Mouse (Mus musculus) heart, adult 2 months (tissue): Measurements from ENCODE around the gene Amotl1. TPM values are rescaled to one million over a fixed set of nuclear protein-coding genes. Genes with fewer than 3 reads are reported as not detected.

Source experiments
- DNase-seq, 2 experiments: peaks; one replicate each; pipeline ENCODE4 v3.0.0; 2021
- H3K27ac ChIP-seq: fragments of 200-600 bp; 2 replicates; pipeline ENCODE4 v1.8.1; 2022
- H3K27me3 ChIP-seq: fragments of 200-500 bp; 2 replicates; pipeline ENCODE4 v1.6.1; 2012; ENCODE audit warnings: mild to moderate bottlenecking, low read length, inconsistent platforms, mixed read lengths; ENCODE audit not compliant: control insufficient read depth, insufficient read depth
- H3K36me3 ChIP-seq: fragments of 200-500 bp; 2 replicates; pipeline ENCODE4 v1.6.1; 2012; ENCODE audit warnings: low read length, inconsistent platforms; ENCODE audit not compliant: control insufficient read depth, insufficient read depth
- H3K4me1 ChIP-seq: fragments of 200-500 bp; 2 replicates; pipeline ENCODE4 v1.6.1; 2011; ENCODE audit warnings: low read length; ENCODE audit not compliant: control insufficient read depth, insufficient read depth
- H3K4me3 ChIP-seq: fragments of 200-600 bp; 2 replicates; pipeline ENCODE4 v1.8.1; 2022
- H3K79me2 ChIP-seq: fragments of 200-500 bp; replicated peaks from 2 replicates; pipeline ENCODE4 v1.6.1; 2012; ENCODE audit warnings: mild to moderate bottlenecking, inconsistent platforms, low read length, moderate library complexity, mixed read lengths; ENCODE audit not compliant: control insufficient read depth, insufficient read depth
- H3K9ac ChIP-seq: fragments of 200-500 bp; 2 replicates; pipeline ENCODE4 v1.6.1; 2012; ENCODE audit warnings: low read depth, mild to moderate bottlenecking, control low read depth, inconsistent platforms, low read length, mixed read lengths
- CTCF ChIP-seq: fragments of 200-600 bp; IDR thresholded peaks from 2 replicates; pipeline ENCODE4 v1.8.1; 2022; ENCODE audit warnings: antibody characterized with exemption, mild to moderate bottlenecking, moderate library complexity
- EP300 ChIP-seq: fragments of 200-500 bp; IDR thresholded peaks from 2 replicates; pipeline ENCODE4 v1.6.1; 2011; ENCODE audit warnings: low read depth, low read length, control low read depth; ENCODE audit not compliant: insufficient read depth
- POLR2A ChIP-seq: fragments of 200-500 bp; IDR thresholded peaks from 2 replicates; pipeline ENCODE4 v1.6.1; 2011; ENCODE audit warnings: mild to moderate bottlenecking, low read depth, low read length, control low read depth; ENCODE audit not compliant: insufficient read depth
- WGBS: fragments of 180-500 bp; shearing (Covaris S2); methylation state at CpG from one replicate; pipeline ENCODE4 v1.1.7; 2018; 5-methylcytosine and 5-hydroxymethylcytosine counted together
- intact Hi-C: fragments of 180-260 bp; cut with DNase I; formaldehyde crosslinking; loops from one replicate; pipeline ENCODE4 v1.15.1; 2025
- polyA plus RNA-seq: library from polyadenylated mRNA; depleted of rRNA; stranded (reverse); fragments of >200 nt; gene quantifications from 2 replicates; pipeline ENCODE4 v1.2.3, GENCODE M21; 2012
- total RNA-seq, 2 experiments: library from RNA; stranded (reverse); gene quantifications; 2 replicates each; pipeline ENCODE4 v1.2.3; 2021

Gene Amotl1
- total and polyA plus RNA-seq, 3 experiments = 27.4 to 59.5 (median 58.3) TPM

GRCm38 (mm10) chr9:14559430-14559829 lies 85.4 kb downstream of the Amotl1 start:
- peak in 1 of 2 experiments; percentile 13 for DNase-seq
- H3K36me3 ChIP-seq = no peaks in the 10 kb centered on the region
- no peak overlapping the region for H3K4me3 ChIP-seq
- WGBS = 42% methylated on average over 10 of the region's 10 CpGs
- H3K27ac ChIP-seq = no peak overlapping the region
- peaks cover 4% of the 10 kb centered on the region for H3K4me1 ChIP-seq
- intact Hi-C loops = no loop called here
- no peaks in the 10 kb centered on the region for H3K79me2 ChIP-seq
- TF ChIP-seq POLR2A (no peak), EP300 (no peak), CTCF (no peak)
- H3K9ac ChIP-seq = no peak overlapping the region
- H3K27me3 ChIP-seq = no peaks in the 10 kb centered on the region

- no peak for TF ChIP-seq CTCF
- intact Hi-C loops = no loop called here
- no peaks in the 10 kb centered on the region for H3K79me2 ChIP-seq
- H3K9ac ChIP-seq = no peak overlapping the region
- no peak for DNase-seq
- peaks cover 4% of the 10 kb centered on the region for H3K4me1 ChIP-seq
- no peak overlapping the region for H3K4me3 ChIP-seq
- no peak overlapping the region for H3K27ac ChIP-seq
- no peaks in the 10 kb centered on the region for H3K36me3 ChIP-seq
- H3K27me3 ChIP-seq = no peaks in the 10 kb centered on the region
- 94% methylated on average over 10 of the region's 10 CpGs for WGBS
Measured at GRCm38 (mm10) chr9:14558332-14558731, 86.5 kb downstream of the Amotl1 start.

- H3K36me3 ChIP-seq = no peaks in the 10 kb centered on the region
- H3K9ac ChIP-seq = no peak overlapping the region
- no peaks in the 10 kb centered on the region for H3K27me3 ChIP-seq
- peak in 1 of 2 experiments; percentile 5 for DNase-seq
- H3K79me2 ChIP-seq = no peaks in the 10 kb centered on the region
- H3K27ac ChIP-seq = no peak overlapping the region
- H3K4me1 ChIP-seq = peaks cover 2% of the 10 kb centered on the region; the same call in 1 of the 2 replicates
- intact Hi-C loops = loop anchor here (5.0 kb wide), 1 partner anchor 44 kb away; no protein-coding TSS in a partner anchor
- no peak for TF ChIP-seq CTCF
- TF ChIP-seq EP300 = no peak
- no peak for TF ChIP-seq POLR2A
- no peak overlapping the region for H3K4me3 ChIP-seq
- WGBS = 59% methylated on average over 11 of the region's 11 CpGs
Measured at GRCm38 (mm10) chr9:14548366-14548761, 96.5 kb downstream of the Amotl1 start.

GRCm38 (mm10) chr9:14547584-14548365 lies 97.1 kb downstream of the Amotl1 start:
- Histone ChIP-seq H3K4me1 (peaks cover 2% of the 10 kb centered on the region; the same call in 1 of the 2 replicates), H3K27ac (no peak overlapping the region), H3K27me3 (no peaks in the 10 kb centered on the region), H3K9ac (no peak overlapping the region), H3K79me2 (no peaks in the 10 kb centered on the region), H3K4me3 (no peak overlapping the region), H3K36me3 (no peaks in the 10 kb centered on the region)
- DNase-seq = peak; percentile 37 to 41
- 60% methylated on average over 12 of the region's 12 CpGs for WGBS
- intact Hi-C loops = loop anchor here (5.0 kb wide), 1 partner anchor 45 kb away; no protein-coding TSS in a partner anchor
- TF ChIP-seq CTCF (no peak), EP300 (no peak), POLR2A (no peak)

GRCm38 (mm10) chr9:14544034-14544757 lies 100.7 kb downstream of the Amotl1 start:
- Histone ChIP-seq H3K79me2 (no peaks in the 10 kb centered on the region), H3K9ac (no peak overlapping the region), H3K36me3 (no peaks in the 10 kb centered on the region), H3K4me3 (no peak overlapping the region), H3K27me3 (no peaks in the 10 kb centered on the region), H3K27ac (no peak overlapping the region), H3K4me1 (peaks cover 2% of the 10 kb centered on the region; the same call in 1 of the 2 replicates)
- DNase-seq = no peak
- intact Hi-C loops = no loop called here
- TF ChIP-seq EP300 (no peak), CTCF (no peak), POLR2A (no peak)
- WGBS = 55% methylated on average over 9 of the region's 9 CpGs
